Mouse (Mus musculus): Measurements from ENCODE around the gene Bcl2l10. TPM values are rescaled to one million over a fixed set of nuclear protein-coding genes. Genes with fewer than 3 reads are reported as not detected.
"Not testable (repeated sequence)": the region's sequence is repeated elsewhere in the genome, so short reads cannot be mapped to it uniquely, and the experiment has no call there.

Gene Bcl2l10
- total and polyA plus RNA-seq, 3 experiments: not detected

DNA sequence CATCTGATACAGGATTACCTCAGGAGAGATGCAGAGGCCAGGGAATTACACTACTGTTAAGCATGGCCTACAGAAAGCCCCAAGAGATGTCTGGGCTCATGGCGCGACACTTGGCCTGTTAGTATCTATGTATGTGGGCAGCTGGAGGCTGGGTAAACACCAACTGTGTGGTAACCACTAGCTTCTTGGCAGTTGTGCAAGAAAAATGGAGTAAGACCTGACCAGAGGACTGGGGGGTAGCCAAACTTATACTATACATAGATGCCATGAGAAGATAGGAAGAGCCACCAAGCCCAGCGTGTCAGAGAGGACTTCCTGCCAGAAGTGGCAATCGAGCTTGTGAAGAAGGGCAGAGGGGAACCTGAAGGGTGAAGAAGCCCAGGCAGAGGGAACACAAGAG lies 14.6 kb downstream of the Bcl2l10 start:
- Histone ChIP-seq H3K36me3 (replicated peaks in 1 of 2; ENCODE audit: control insufficient read depth in 1 of 2, insufficient read depth in 1 of 2, low read length in 1 of 2) (no peaks in the 10 kb centered on the region), H3K4me2 (ENCODE audit: insufficient read depth, low read depth, poor library complexity, severe bottlenecking) (no peak overlapping the region), H3K27me3 (replicated peaks) (no peaks in the 10 kb centered on the region), H3K4me1 (ENCODE audit: control insufficient read depth in 1 of 2, insufficient read depth in 2 of 2) (peaks cover 0 to 13% of the 10 kb centered on the region in 2 experiments; a peak in 2 of 4 replicates), H3K9ac (ENCODE audit: insufficient read depth, low read depth) (no peak overlapping the region), H3K79me2 (replicated peaks; ENCODE audit: control insufficient read depth, extremely low read depth, insufficient read depth, poor library complexity, severe bottlenecking) (no peaks in the 10 kb centered on the region), H3K4me3 (replicated peaks in 1 of 3; ENCODE audit: low read depth in 2 of 3, low read length in 2 of 3, poor library complexity in 1 of 3) (no peak overlapping the region), H3K27ac (ENCODE audit: insufficient read depth, low read depth) (no peak overlapping the region), H3K9me3 (replicated peaks; ENCODE audit: low read length) (no peaks in the 10 kb centered on the region)
- TF ChIP-seq SIN3A (IDR thresholded peaks at IDR 0.05; ENCODE audit: low read length) (no peak), MXI1 (IDR thresholded peaks at IDR 0.05; ENCODE audit: low read depth, low read length) (no peak), JUN (IDR thresholded peaks at IDR 0.05; ENCODE audit: insufficient read depth, low read depth, low read length) (no peak), MEF2A (IDR thresholded peaks at IDR 0.05; ENCODE audit: borderline replicate concordance, low read depth, low read length) (no peak), POLR2A (IDR thresholded peaks at IDR 0.05; ENCODE audit: low read depth, low read length) (no peak), GABPA (IDR thresholded peaks at IDR 0.05; ENCODE audit: insufficient replicate concordance, low read depth, low read length) (no peak), BHLHE40 (IDR thresholded peaks at IDR 0.05; ENCODE audit: low read depth, low read length) (no peak), NELFE (IDR thresholded peaks at IDR 0.05; ENCODE audit: low read depth, low read length) (no peak), CHD1 (IDR thresholded peaks at IDR 0.05; ENCODE audit: low read depth, low read length) (no peak), IRF4 (IDR thresholded peaks at IDR 0.05; ENCODE audit: low read depth, low read length) (no peak), UBTF (IDR thresholded peaks at IDR 0.05; ENCODE audit: low read depth, low read length) (no peak), MAFK (IDR thresholded peaks at IDR 0.05; ENCODE audit: insufficient replicate concordance, low read length) (no peak), TBP (conservative IDR thresholded peaks at IDR 0.05; ENCODE audit: low read depth, low read length) (no peak)
- dilution Hi-C loops (cut with MboI; ENCODE audit: extremely low pct_ligation_motif_present, extremely low pct_unique_long_range_greater_than_20kb, low sequenced_read_pairs) (no loop called here), in situ Hi-C loops (cut with MboI; ENCODE audit: low pct_ligation_motif_present, low pct_unique_long_range_greater_than_20kb, low sequenced_read_pairs) (no loop called here)
- DNase-seq (ENCODE audit: extremely low read depth): no peak

DNA sequence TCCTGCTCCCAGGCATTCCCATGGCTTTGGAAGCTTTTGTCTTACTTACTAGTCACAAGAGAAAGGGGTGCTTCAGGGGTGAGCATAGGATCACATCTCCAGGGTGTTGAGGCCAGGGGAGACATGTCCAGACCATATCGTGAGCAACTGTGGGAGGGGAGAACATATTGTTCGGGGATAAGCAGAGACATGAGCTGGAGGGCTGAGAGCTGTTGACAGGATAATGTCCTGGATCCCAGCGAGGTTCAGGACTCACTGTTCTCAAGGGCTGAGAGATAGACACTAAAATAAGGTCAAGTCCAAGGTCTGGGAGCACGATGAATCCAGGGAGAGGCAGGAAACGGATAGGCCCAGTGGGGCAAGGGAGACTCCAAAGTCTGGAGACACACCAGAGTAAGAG lies 15.4 kb downstream of the Bcl2l10 start:
- Histone ChIP-seq H3K79me2 (replicated peaks; ENCODE audit: control insufficient read depth, extremely low read depth, insufficient read depth, poor library complexity, severe bottlenecking) (no peaks in the 10 kb centered on the region), H3K4me3 (replicated peaks in 1 of 3; ENCODE audit: low read depth in 2 of 3, low read length in 2 of 3, poor library complexity in 1 of 3) (no peak overlapping the region), H3K36me3 (replicated peaks in 1 of 2; ENCODE audit: control insufficient read depth in 1 of 2, insufficient read depth in 1 of 2, low read length in 1 of 2) (no peaks in the 10 kb centered on the region), H3K27ac (ENCODE audit: insufficient read depth, low read depth) (no peak overlapping the region), H3K4me2 (ENCODE audit: insufficient read depth, low read depth, poor library complexity, severe bottlenecking) (no peak overlapping the region), H3K9me3 (replicated peaks; ENCODE audit: low read length) (no peaks in the 10 kb centered on the region), H3K27me3 (replicated peaks) (no peaks in the 10 kb centered on the region), H3K9ac (ENCODE audit: insufficient read depth, low read depth) (no peak overlapping the region), H3K4me1 (ENCODE audit: control insufficient read depth in 1 of 2, insufficient read depth in 2 of 2) (peaks cover 0 to 5% of the 10 kb centered on the region in 2 experiments; a peak in 1 of 4 replicates)
- TF ChIP-seq CTCF (conservative IDR thresholded peaks at IDR 0.05 in 1 of 2, IDR thresholded peaks at IDR 0.05 in 1 of 2; ENCODE audit: low read depth in 2 of 2, low read length in 2 of 2): no peak
- TF ChIP-seq MXI1 (IDR thresholded peaks at IDR 0.05; ENCODE audit: low read depth, low read length): no peak
- no peak for DNase-seq (ENCODE audit: extremely low read depth)
- in situ Hi-C loops (cut with MboI; ENCODE audit: low pct_ligation_motif_present, low pct_unique_long_range_greater_than_20kb, low sequenced_read_pairs): no loop called here
- dilution Hi-C loops (cut with MboI; ENCODE audit: extremely low pct_ligation_motif_present, extremely low pct_unique_long_range_greater_than_20kb, low sequenced_read_pairs): no loop called here

DNA sequence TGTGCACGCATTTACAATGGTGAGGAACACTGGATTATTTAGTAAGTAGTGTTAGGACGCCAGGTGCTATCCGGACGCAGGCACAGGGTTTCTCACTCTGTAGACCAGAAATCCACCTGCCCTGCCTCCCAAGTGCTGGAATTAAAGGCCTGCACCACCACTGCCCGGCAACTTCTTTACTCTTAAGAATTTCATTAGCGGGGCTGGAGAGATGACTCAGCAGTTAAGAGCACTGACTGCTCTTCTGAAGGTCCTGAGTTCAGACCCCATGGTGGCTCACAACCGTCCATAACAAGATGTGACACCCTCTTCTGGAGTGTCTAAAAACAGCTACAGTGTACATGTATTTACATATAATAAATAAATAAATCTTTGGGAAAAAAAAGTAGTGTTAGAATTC lies 16.1 kb downstream of the Bcl2l10 start:
- H3K4me3 ChIP-seq (replicated peaks in 1 of 3; ENCODE audit: low read depth in 2 of 3, low read length in 2 of 3, poor library complexity in 1 of 3); H3K4me2 ChIP-seq (ENCODE audit: insufficient read depth, low read depth, poor library complexity, severe bottlenecking); in situ Hi-C loops (cut with MboI; ENCODE audit: low pct_ligation_motif_present, low pct_unique_long_range_greater_than_20kb, low sequenced_read_pairs); H3K79me2 ChIP-seq (replicated peaks; ENCODE audit: control insufficient read depth, extremely low read depth, insufficient read depth, poor library complexity, severe bottlenecking); DNase-seq (ENCODE audit: extremely low read depth); H3K9me3 ChIP-seq (replicated peaks; ENCODE audit: low read length); H3K9ac ChIP-seq (ENCODE audit: insufficient read depth, low read depth); H3K27ac ChIP-seq (ENCODE audit: insufficient read depth, low read depth); H3K36me3 ChIP-seq (replicated peaks in 1 of 2; ENCODE audit: control insufficient read depth in 1 of 2, insufficient read depth in 1 of 2, low read length in 1 of 2); H3K4me1 ChIP-seq (ENCODE audit: control insufficient read depth in 1 of 2, insufficient read depth in 2 of 2); H3K27me3 ChIP-seq (replicated peaks); dilution Hi-C loops (cut with MboI; ENCODE audit: extremely low pct_ligation_motif_present, extremely low pct_unique_long_range_greater_than_20kb, low sequenced_read_pairs): not testable (repeated sequence)
- 0 out of 2 replicates have a peak, but pooled peaks have one; percentile 29 for TF ChIP-seq MAFK (IDR thresholded peaks at IDR 0.05; ENCODE audit: insufficient replicate concordance, low read length)
